Mouse (Mus musculus) liver, embryonic 15.5 days (tissue): ENCODE results near the gene Metrn. TPM values are rescaled to one million over a fixed set of nuclear protein-coding genes. Genes with fewer than 3 reads are reported as not detected.

ENCODE experiments used
- ATAC-seq: fragments of 200-750 bp; cut with Nextera tagmentation; 2 replicates; pipeline ENCODE4 v1.8.0; 2017; ENCODE audit warnings: moderate number of reproducible peaks, mild to moderate bottlenecking, moderate library complexity; ENCODE audit not compliant: insufficient read depth
- H3K27ac ChIP-seq: fragments of 300-500 bp; sonication (generic); replicated peaks from 2 replicates; pipeline ENCODE4 v1.5.1; 2015; ENCODE audit warnings: mild to moderate bottlenecking, inconsistent platforms
- H3K27me3 ChIP-seq: fragments of 300-500 bp; sonication (generic); 2 replicates; pipeline ENCODE4 v1.6.1; 2015; ENCODE audit warnings: mild to moderate bottlenecking, inconsistent platforms
- H3K36me3 ChIP-seq: fragments of 300-500 bp; sonication (generic); replicated peaks from 2 replicates; pipeline ENCODE4 v1.6.1; 2015; ENCODE audit warnings: moderate library complexity, mild to moderate bottlenecking, inconsistent platforms
- H3K4me1 ChIP-seq: fragments of 300-500 bp; sonication (generic); replicated peaks from 2 replicates; pipeline ENCODE4 v1.6.1; 2015; ENCODE audit warnings: inconsistent platforms
- H3K4me2 ChIP-seq: fragments of 300-500 bp; sonication (generic); 2 replicates; pipeline ENCODE4 v1.6.1; 2015; ENCODE audit warnings: moderate library complexity, mild to moderate bottlenecking, inconsistent platforms
- H3K4me3 ChIP-seq: fragments of 300-500 bp; sonication (generic); replicated peaks from 2 replicates; pipeline ENCODE4 v1.5.1; 2015; ENCODE audit warnings: mild to moderate bottlenecking, inconsistent platforms
- H3K9ac ChIP-seq: fragments of 300-500 bp; sonication (generic); 2 replicates; pipeline ENCODE4 v1.6.1; 2015; ENCODE audit warnings: moderate library complexity, mild to moderate bottlenecking, inconsistent platforms
- H3K9me3 ChIP-seq: fragments of 300-500 bp; sonication (generic); replicated peaks from 2 replicates; pipeline ENCODE4 v1.6.1; 2016; ENCODE audit warnings: inconsistent platforms
- WGBS: fragments of 180-500 bp; shearing (Covaris S2); methylation state at CpG from one replicate; pipeline ENCODE4 v1.1.7; 2015; ENCODE audit warnings: mixed read lengths; ENCODE audit not compliant: insufficient replicate concordance; 5-methylcytosine and 5-hydroxymethylcytosine counted together
- polyA plus RNA-seq: library from polyadenylated mRNA; unstranded; fragments of >200 nt; fragmentation: Nextera tagmentation; extraction: Ambion mirVana; gene quantifications from 2 replicates; pipeline ENCODE4 v1.2.1, GENCODE M21; 2015

Metrn gene
- polyA plus RNA-seq, 1 experiment from 2014 or later: 15.5 TPM

DNA sequence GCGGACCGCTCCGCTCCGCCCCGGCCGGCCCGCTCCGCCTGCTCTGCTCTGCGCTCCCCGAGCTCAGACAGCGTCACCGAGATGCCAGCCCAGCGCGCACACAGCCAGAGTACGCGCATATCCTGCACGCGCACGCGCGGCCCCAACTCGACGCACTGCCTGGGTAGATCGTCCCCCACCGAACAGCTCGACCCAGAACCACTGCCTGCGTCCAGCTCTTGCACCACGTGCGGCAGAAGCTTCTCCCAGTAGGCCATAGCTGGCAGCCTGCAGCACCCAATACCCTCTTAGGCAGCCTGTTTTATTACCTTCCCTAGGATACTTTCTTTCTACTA lies 40.1 kb upstream of the Metrn start, which contains the start of gene Rhbdl1:
Rhbdl1 (minus strand) TSS at position 220 of the 335 bp plus-strand sequence.
- no peak within 1 kb of the TSS for H3K27ac ChIP-seq
- H3K4me2 ChIP-seq: peak within 1 kb of the TSS; percentile 75
- peak within 1 kb of the TSS; percentile 37 for H3K4me3 ChIP-seq
- peaks cover 51% of the 10 kb centered on the region for H3K36me3 ChIP-seq
- H3K27me3 ChIP-seq: no peaks in the 10 kb centered on the region
- WGBS: 6% methylated on average over 29 of the region's 29 CpGs
- H3K9me3 ChIP-seq: no peaks in the 10 kb centered on the region
- H3K9ac ChIP-seq: peak within 1 kb of the TSS; percentile 30; the same call in 1 of the 2 replicates
- no peak for ATAC-seq
- peaks cover 81% of the 10 kb centered on the region for H3K4me1 ChIP-seq

DNA sequence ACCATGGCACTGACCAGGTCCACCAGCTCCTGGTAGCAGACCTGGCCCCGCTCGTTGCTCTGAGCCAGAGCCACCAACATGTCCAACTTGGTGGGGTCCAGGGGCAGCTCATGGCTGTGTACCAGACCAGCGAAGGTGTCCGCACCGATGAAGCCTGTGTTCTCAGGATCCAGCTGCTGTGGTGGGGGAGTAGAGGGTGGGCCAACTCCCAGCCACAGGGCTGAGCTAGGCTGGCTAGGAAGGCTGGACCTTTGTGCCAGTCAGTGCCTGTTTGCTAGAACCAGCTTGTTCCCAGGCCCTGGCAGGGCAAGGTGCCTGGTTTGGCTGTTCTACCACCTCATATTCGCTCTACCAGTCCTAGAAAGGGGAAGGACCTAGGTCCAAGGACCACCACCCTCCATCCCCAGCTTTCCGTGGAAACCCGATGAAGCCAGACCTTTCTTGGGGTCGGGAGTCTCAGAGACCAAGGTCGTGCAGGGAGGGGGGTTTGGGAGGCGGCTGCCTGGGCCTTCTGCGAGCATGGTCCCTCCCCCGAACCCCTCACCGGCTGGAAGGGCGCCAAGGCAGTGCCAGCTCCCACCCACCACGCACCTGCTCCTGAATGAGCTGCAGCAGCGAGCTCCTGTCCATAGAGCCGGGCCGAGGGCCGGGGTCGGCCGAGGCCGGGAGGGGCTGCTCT lies 39.6 kb upstream of the Metrn start:
- H3K27me3 ChIP-seq: no peaks in the 10 kb centered on the region
- H3K4me3 ChIP-seq: peak overlapping the region; percentile 37
- WGBS: 29% methylated on average over 23 of the region's 23 CpGs
- no peak for ATAC-seq
- H3K4me1 ChIP-seq: peaks cover 82% of the 10 kb centered on the region
- H3K9ac ChIP-seq: peak overlapping the region; percentile 30; the same call in 1 of the 2 replicates
- H3K9me3 ChIP-seq: no peaks in the 10 kb centered on the region
- peak overlapping the region; percentile 75 for H3K4me2 ChIP-seq
- H3K27ac ChIP-seq: no peak overlapping the region
- peaks cover 49% of the 10 kb centered on the region for H3K36me3 ChIP-seq

DNA sequence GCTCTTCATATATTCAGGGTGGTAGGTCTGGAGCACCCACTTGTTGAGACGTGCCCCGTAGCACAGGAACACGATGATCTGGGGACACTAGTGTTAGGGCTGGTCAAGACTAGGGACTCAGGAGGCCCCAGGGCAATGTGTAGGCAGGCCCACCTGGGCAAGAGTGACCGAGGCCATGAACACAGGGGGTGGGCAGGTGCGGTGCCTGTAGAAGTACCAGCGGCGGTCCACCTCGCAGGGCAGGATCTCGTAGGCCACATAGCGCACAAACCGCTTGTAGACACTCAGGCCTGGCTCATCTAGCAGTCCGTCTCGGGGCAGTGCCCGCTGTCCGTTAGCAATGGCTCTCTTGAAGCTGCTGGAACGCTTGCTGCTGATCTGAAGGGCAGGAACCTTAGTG lies 38.9 kb upstream of the Metrn start:
- ATAC-seq: no peak
- Histone ChIP-seq H3K4me1 (peaks cover 87% of the 10 kb centered on the region), H3K9ac (no peak overlapping the region), H3K27ac (no peak overlapping the region), H3K27me3 (no peaks in the 10 kb centered on the region), H3K4me2 (no peak overlapping the region), H3K4me3 (no peak overlapping the region), H3K36me3 (peaks cover 49% of the 10 kb centered on the region), H3K9me3 (no peaks in the 10 kb centered on the region)
- WGBS: 89% methylated on average over 16 of the region's 16 CpGs

DNA sequence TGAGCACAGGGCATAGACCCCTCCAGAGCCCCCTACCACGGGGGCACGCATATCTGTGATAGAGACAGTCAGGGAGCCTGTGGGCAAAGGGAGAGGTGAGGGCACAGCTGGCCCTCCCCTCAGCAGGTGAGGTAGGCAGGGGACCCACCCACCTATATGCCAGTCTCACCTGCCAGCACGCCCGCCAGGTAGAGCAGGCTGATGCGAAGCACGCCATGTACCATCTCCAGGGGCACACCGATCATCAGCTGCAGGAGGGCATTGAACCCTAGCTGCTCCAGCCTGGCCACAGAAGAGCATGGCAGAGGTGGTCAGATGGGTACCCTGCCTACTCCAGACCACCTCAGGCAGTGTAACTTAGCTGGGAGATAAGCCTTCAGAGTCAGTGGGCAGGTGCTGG lies 38.4 kb upstream of the Metrn start:
- WGBS: 88% methylated on average over 7 of the region's 7 CpGs
- Histone ChIP-seq H3K36me3 (peaks cover 49% of the 10 kb centered on the region), H3K27ac (no peak overlapping the region), H3K4me2 (peak overlapping the region; percentile 92), H3K4me1 (peaks cover 89% of the 10 kb centered on the region), H3K27me3 (no peaks in the 10 kb centered on the region), H3K4me3 (no peak overlapping the region; the same call in 1 of the 2 replicates), H3K9me3 (no peaks in the 10 kb centered on the region), H3K9ac (no peak overlapping the region)
- no peak for ATAC-seq

DNA sequence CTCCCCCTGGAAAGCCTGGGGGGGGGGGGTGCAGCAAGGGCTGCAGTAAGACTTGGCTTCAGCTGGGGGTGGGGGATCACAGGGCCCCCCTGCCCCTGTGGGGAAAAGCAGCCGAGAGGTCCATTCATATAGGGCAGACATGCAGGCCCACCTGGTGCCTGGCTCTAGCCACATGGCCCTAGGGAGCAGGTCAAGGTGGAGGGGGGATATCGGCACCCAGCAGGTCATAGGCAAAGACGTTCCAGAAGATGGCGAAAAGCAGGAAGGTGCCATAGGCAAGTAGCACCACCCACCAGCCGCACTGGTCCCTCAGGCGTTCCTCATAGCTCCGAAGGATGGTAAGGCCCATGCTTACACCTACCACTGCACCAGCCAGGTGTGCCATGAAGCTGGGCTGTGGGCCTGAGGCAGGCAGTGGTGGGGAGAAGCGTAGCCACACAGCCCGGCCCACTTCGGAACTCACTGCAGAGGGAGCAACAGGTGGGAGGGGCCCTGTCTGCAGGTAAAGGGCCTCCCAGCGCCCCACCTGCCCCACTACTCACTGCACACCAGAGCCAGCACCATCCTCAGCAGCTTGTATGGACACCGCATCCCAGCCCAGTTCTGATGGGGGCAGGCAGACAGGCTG lies 37.8 kb upstream of the Metrn start:
- Histone ChIP-seq H3K27me3 (no peaks in the 10 kb centered on the region), H3K4me3 (peak overlapping the region; percentile 72), H3K4me1 (peaks cover 90% of the 10 kb centered on the region), H3K36me3 (peaks cover 49% of the 10 kb centered on the region), H3K4me2 (peak overlapping the region; percentile 92), H3K9ac (peak overlapping the region; percentile 71; the same call in 1 of the 2 replicates), H3K27ac (0 out of 2 replicates have a peak overlapping the region, but pooled peaks have one; percentile 90), H3K9me3 (no peaks in the 10 kb centered on the region)
- WGBS: 67% methylated on average over 12 of the region's 12 CpGs
- ATAC-seq: no peak

DNA sequence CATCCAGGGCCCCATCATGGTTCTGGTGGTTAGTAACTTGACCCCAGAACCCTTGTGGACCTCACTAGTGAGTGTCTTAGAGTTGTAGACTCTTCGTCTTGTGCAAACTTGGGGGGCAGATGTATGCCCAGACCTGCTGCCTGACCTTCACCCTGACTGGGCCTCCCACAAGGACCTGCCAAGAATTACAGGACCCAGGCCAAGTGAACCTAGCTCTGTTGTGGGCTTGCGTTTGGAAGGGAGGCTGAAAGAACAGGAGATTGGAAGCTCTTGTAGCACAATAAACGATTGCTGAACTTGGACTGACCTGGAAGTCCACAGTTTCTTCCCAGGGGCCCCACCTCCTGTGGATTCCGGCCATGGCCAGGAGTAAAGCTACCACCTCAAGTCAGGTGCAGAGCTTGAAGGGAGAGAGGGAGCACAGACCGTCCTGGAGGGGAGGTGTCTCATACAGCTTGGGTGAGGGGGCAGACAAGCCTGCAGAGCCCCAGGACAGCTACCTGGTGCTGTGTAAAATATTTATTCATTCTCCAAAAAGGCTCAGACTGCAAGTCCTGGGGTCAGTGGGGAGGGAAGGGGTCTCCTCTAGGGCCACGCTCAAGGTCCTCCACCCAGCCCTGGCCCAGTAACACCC lies 37.1 kb upstream of the Metrn start:
- Histone ChIP-seq H3K27ac (peak overlapping the region; percentile 90), H3K27me3 (no peaks in the 10 kb centered on the region), H3K9ac (peak overlapping the region; percentile 71), H3K4me3 (peak overlapping the region; percentile 72), H3K36me3 (peaks cover 46% of the 10 kb centered on the region), H3K4me1 (peaks cover 91% of the 10 kb centered on the region), H3K9me3 (no peaks in the 10 kb centered on the region), H3K4me2 (peak overlapping the region; percentile 92)
- no peak for ATAC-seq
- WGBS: 33% methylated on average over 6 of the region's 6 CpGs

DNA sequence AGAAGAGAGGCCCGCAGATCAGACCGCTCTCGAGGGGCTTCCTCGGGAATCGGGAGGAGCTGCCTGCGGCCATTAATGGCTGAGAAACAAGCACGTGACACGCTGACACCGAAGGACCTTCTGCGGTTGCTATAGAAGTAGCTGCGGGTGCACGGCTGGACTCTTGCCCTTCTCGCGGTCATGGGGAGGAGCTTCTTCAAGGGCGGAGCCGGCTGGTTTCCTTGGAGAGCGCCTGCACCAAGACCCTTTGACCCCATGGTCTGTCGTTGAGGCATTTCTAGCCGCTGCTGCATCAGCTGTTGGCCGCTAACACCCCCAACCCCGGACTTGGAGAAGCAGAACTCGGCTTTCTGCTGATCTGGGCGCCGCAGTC lies 36.3 kb upstream of the Metrn start, which contains the start of gene Stub1:
Stub1 (minus strand) TSS at position 114 of the 373 bp plus-strand sequence.
- Histone ChIP-seq H3K36me3 (peaks cover 41% of the 10 kb centered on the region), H3K27me3 (no peaks in the 10 kb centered on the region), H3K4me3 (peak within 1 kb of the TSS; percentile 72), H3K4me2 (peak within 1 kb of the TSS; percentile 92), H3K9ac (peak within 1 kb of the TSS; percentile 79), H3K27ac (peak within 1 kb of the TSS; percentile 90), H3K9me3 (no peaks in the 10 kb centered on the region), H3K4me1 (peaks cover 95% of the 10 kb centered on the region)
- peak; percentile 59 for ATAC-seq
- WGBS: 0% methylated on average over 24 of the region's 24 CpGs

DNA sequence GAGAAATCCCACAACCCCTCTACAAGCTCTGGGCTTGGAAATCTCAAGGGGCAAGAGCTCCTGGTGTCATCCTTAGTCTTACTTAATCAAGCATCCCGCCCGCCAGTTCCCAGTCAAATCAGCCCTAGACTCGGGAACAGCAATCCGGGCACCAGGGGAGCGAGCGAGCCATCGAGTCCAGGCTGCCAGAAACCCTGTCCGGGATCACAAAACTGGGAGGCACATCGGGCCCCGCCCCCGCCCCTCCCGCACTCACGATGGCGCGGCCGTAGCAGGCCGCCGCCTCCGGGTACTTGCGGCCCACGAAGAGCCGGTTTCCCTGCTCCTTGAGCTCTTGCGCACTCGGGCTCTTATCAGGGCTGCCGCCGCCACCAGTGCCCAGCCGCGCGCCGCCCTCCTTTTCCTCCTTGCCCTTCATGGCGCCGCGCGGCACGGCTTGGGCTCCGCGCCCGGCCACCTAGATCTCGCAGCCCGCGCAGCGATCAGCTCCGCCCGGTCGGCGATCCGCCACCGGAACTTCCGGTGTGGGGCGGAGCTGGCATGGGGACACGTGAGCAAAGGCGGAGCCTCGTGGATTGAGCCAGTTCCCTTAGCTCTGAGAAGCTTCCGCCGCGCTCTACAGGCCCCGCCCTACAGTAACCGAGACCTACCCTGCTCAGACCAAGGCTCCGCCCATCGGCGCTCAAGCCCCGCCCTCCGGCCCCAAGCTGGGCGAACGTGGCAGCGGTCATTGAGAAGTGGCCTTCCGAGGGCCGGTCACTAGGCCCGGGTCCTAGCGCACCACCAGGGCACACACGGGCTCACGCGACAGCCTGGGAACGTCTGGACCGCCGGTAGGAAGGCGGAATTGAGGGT lies 35.7 kb upstream of the Metrn start:
- peak overlapping the region; percentile 92 for H3K4me2 ChIP-seq
- peak overlapping the region; percentile 72 for H3K4me3 ChIP-seq
- H3K27me3 ChIP-seq: no peaks in the 10 kb centered on the region
- WGBS: 0% methylated on average over 75 of the region's 77 CpGs
- peak overlapping the region; percentile 90 for H3K27ac ChIP-seq
- H3K4me1 ChIP-seq: peaks cover 92% of the 10 kb centered on the region
- H3K9me3 ChIP-seq: no peaks in the 10 kb centered on the region
- peak; percentile 87 for ATAC-seq
- peak overlapping the region; percentile 79 for H3K9ac ChIP-seq
- peaks cover 41% of the 10 kb centered on the region for H3K36me3 ChIP-seq

DNA sequence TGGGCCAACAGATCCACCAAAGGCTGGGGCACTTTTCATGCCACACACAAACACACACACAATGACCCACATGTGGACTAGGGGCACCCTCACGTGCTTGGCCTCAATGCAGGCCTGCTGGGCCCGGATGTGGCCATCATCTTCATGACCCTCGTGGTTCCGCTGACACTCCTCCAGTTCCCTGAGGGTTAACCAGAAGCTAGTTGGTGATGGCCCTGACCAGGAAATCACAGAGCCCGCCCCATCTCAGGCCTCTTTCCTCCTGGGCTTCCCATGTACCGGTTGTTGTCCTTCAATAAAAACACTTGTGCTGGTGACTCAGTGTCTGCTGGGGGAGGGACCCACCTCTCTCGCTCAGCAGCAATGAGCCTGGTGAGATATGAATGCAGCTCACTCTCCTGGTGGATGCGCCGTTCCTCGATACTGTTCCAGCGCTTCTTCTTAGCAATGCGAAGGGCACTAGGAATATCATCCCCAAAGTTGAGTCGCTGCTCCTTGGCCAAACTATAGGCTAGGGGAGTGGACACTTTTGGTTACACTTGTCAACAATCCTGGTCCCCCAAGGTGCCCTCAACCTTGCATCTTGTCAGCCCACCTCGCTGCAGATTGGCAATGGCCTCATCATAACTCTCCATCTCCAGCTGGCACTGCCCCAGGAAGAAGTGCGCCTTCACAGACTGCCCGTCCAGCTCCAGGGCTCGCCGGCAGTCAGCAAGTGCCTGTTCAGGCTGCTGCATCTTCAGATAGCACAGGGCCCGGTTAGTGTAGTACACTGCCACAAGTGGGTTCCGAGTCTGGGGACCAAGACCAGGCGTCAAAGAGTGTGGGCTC lies 34.7 kb upstream of the Metrn start:
- peak overlapping the region; percentile 79 for H3K9ac ChIP-seq
- no peaks in the 10 kb centered on the region for H3K9me3 ChIP-seq
- H3K27ac ChIP-seq: peak overlapping the region; percentile 90
- 41% methylated on average over 21 of the region's 21 CpGs for WGBS
- H3K4me2 ChIP-seq: peak overlapping the region; percentile 92
- H3K27me3 ChIP-seq: no peaks in the 10 kb centered on the region
- H3K4me1 ChIP-seq: peaks cover 82% of the 10 kb centered on the region
- peaks cover 46% of the 10 kb centered on the region for H3K36me3 ChIP-seq
- peak overlapping the region; percentile 72 for H3K4me3 ChIP-seq
- no peak for ATAC-seq

DNA sequence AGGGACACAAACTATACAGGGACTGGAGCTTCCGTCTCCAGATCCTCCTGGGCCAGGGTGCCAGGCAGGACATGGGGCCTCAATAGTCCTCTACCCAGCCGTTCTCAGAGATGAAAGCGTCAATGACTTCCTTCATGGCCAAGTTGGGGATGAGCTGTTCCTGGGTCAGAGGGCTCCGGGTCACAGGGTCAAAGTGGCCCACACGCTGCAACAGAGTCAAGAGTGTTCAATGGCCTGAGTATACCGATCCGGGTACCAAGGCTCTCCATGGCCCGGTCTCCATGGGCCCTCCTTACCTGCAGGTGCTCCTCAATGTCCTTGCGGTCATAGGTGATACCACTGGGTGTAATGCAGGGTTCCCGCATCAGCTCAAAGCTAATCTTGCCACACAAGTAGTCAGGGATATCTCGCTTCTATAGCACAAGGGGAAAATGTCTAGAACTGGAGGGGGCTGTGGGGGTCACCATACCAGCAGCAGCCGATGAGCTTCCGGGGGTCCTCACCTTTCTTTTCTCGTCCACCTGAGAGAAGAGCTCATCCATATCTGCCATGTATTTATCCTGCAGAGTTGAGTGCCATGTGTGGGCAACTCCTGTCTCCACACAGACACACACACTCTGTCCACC lies 34.0 kb upstream of the Metrn start:
- no peaks in the 10 kb centered on the region for H3K9me3 ChIP-seq
- 80% methylated on average over 14 of the region's 14 CpGs for WGBS
- peak overlapping the region; percentile 72 for H3K4me3 ChIP-seq
- peak overlapping the region; percentile 92 for H3K4me2 ChIP-seq
- peaks cover 53% of the 10 kb centered on the region for H3K36me3 ChIP-seq
- peaks cover 75% of the 10 kb centered on the region for H3K4me1 ChIP-seq
- peak overlapping the region; percentile 90; the same call in 1 of the 2 replicates for H3K27ac ChIP-seq
- ATAC-seq: no peak
- no peak overlapping the region for H3K9ac ChIP-seq
- H3K27me3 ChIP-seq: no peaks in the 10 kb centered on the region
